Mouse (Mus musculus) liver, embryonic 16.5 days (tissue): ENCODE data around the gene Susd2. TPM values are rescaled to one million over a fixed set of nuclear protein-coding genes. Genes with fewer than 3 reads are reported as not detected.

Experiments
- ATAC-seq: fragments of 200-750 bp; cut with Nextera tagmentation; 2 replicates; pipeline ENCODE4 v1.8.0; 2017; ENCODE audit warnings: low read depth, mild to moderate bottlenecking, moderate number of reproducible peaks, moderate library complexity
- H3K27ac ChIP-seq: fragments of 300-500 bp; sonication (generic); 2 replicates; pipeline ENCODE4 v1.5.1; 2014; ENCODE audit warnings: mild to moderate bottlenecking, low read length
- H3K27me3 ChIP-seq: fragments of 300-500 bp; sonication (generic); 2 replicates; pipeline ENCODE4 v1.6.1; 2014; ENCODE audit warnings: low read depth, low read length, mixed read lengths; ENCODE audit not compliant: control insufficient read depth, insufficient read depth
- H3K36me3 ChIP-seq: fragments of 300-500 bp; sonication (generic); 2 replicates; pipeline ENCODE4 v1.6.1; 2014; ENCODE audit warnings: mild to moderate bottlenecking; ENCODE audit not compliant: control insufficient read depth, insufficient read depth
- H3K4me1 ChIP-seq: fragments of 300-500 bp; sonication (generic); 2 replicates; pipeline ENCODE4 v1.6.1; 2014; ENCODE audit warnings: low read depth, low read length, mixed read lengths; ENCODE audit not compliant: control insufficient read depth
- H3K4me2 ChIP-seq: fragments of 300-500 bp; sonication (generic); 2 replicates; pipeline ENCODE4 v1.6.1; 2014; ENCODE audit warnings: low read depth, low read length, mixed read lengths
- H3K4me3 ChIP-seq: fragments of 300-500 bp; sonication (generic); 2 replicates; pipeline ENCODE4 v1.5.1; 2014; ENCODE audit warnings: low read depth, mild to moderate bottlenecking, low read length
- H3K9ac ChIP-seq: fragments of 300-500 bp; sonication (generic); 2 replicates; pipeline ENCODE4 v1.6.1; 2014; ENCODE audit warnings: low read depth, low read length
- H3K9me3 ChIP-seq: fragments of 300-500 bp; sonication (generic); replicated peaks from 2 replicates; pipeline ENCODE4 v1.6.1; 2016; ENCODE audit warnings: low read length; ENCODE audit not compliant: control insufficient read depth
- WGBS: fragments of 180-500 bp; shearing (Covaris S2); extraction: QIAGEN DNeasy Blood & Tissue Kit; methylation state at CpG from one replicate; pipeline ENCODE4 v1.1.7; 2014; ENCODE audit not compliant: insufficient replicate concordance; 5-methylcytosine and 5-hydroxymethylcytosine counted together
- polyA plus RNA-seq: library from polyadenylated mRNA; unstranded; fragments of >200 nt; fragmentation: Nextera tagmentation; extraction: Ambion mirVana; gene quantifications from 2 replicates; pipeline ENCODE4 v1.2.1, GENCODE M21; 2015

Gene Susd2
- polyA plus RNA-seq, 1 experiment from 2014 or later = 2.3 TPM

- H3K27me3 ChIP-seq = no peaks in the 10 kb centered on the region
Measured at GRCm38 (mm10) chr10:75649001-75649400, 5.2 kb upstream of the Susd2 start.

GRCm38 (mm10) chr10:75648091-75648490 lies 4.3 kb upstream of the Susd2 start:
- Histone ChIP-seq H3K4me1 (peaks cover 14% of the 10 kb centered on the region), H3K4me2 (no peak overlapping the region), H3K4me3 (no peak overlapping the region), H3K27ac (no peak overlapping the region), H3K9ac (no peak overlapping the region), H3K9me3 (no peaks in the 10 kb centered on the region), H3K27me3 (no peaks in the 10 kb centered on the region), H3K36me3 (peaks cover 27% of the 10 kb centered on the region)
- ATAC-seq = no peak
- WGBS = 76% methylated on average over 6 of the region's 6 CpGs

More at GRCm38 (mm10) chr10:75649001-75649400, 5.2 kb upstream of the Susd2 start:
- H3K9me3 ChIP-seq = no peaks in the 10 kb centered on the region
- whole genome bisulfite sequencing = 84% methylated on average over 7 of the region's 7 CpGs
- H3K4me2 ChIP-seq = no peak overlapping the region
- peaks cover 31% of the 10 kb centered on the region for H3K36me3 ChIP-seq
- no peak overlapping the region for H3K4me3 ChIP-seq
- no peak overlapping the region for H3K27ac ChIP-seq
- peaks cover 5% of the 10 kb centered on the region for H3K4me1 ChIP-seq
- H3K9ac ChIP-seq = no peak overlapping the region
- no peak for ATAC-seq

- Histone ChIP-seq H3K36me3 (peaks cover 20% of the 10 kb centered on the region), H3K9me3 (no peaks in the 10 kb centered on the region), H3K27ac (no peak overlapping the region), H3K9ac (no peak overlapping the region), H3K4me1 (peaks cover 20% of the 10 kb centered on the region), H3K27me3 (no peaks in the 10 kb centered on the region), H3K4me2 (no peak overlapping the region), H3K4me3 (no peak overlapping the region)
- ATAC-seq = no peak
- WGBS = 78% methylated on average over 3 of the region's 3 CpGs
Measured at GRCm38 (mm10) chr10:75647362-75647761, 3.6 kb upstream of the Susd2 start.

GRCm38 (mm10) chr10:75646406-75646805 lies 2.6 kb upstream of the Susd2 start:
- no peaks in the 10 kb centered on the region for H3K27me3 ChIP-seq
- 79% methylated on average over 6 of the region's 6 CpGs for WGBS
- H3K4me3 ChIP-seq = no peak overlapping the region
- ATAC-seq = no peak
- H3K9me3 ChIP-seq = no peaks in the 10 kb centered on the region
- no peak overlapping the region for H3K27ac ChIP-seq
- H3K4me2 ChIP-seq = no peak overlapping the region
- H3K4me1 ChIP-seq = peaks cover 20% of the 10 kb centered on the region
- peaks cover 10% of the 10 kb centered on the region for H3K36me3 ChIP-seq
- H3K9ac ChIP-seq = no peak overlapping the region

- H3K4me1 ChIP-seq = peaks cover 20% of the 10 kb centered on the region
- H3K36me3 ChIP-seq = peaks cover 9% of the 10 kb centered on the region
- H3K4me2 ChIP-seq = no peak overlapping the region
- ATAC-seq = no peak
- no peak overlapping the region for H3K9ac ChIP-seq
- no peaks in the 10 kb centered on the region for H3K27me3 ChIP-seq
- no peak overlapping the region for H3K4me3 ChIP-seq
- no peak overlapping the region for H3K27ac ChIP-seq
- no peaks in the 10 kb centered on the region for H3K9me3 ChIP-seq
- WGBS = 83% methylated on average over 8 of the region's 8 CpGs
Measured at GRCm38 (mm10) chr10:75645616-75646015, 1.8 kb upstream of the Susd2 start.

- H3K36me3 ChIP-seq = peaks cover 7% of the 10 kb centered on the region
- no peak for ATAC-seq
- no peaks in the 10 kb centered on the region for H3K9me3 ChIP-seq
- H3K4me2 ChIP-seq = no peak overlapping the region
- no peak overlapping the region for H3K27ac ChIP-seq
- WGBS = 69% methylated on average over 2 of the region's 2 CpGs
- no peak overlapping the region for H3K4me3 ChIP-seq
- no peak overlapping the region for H3K9ac ChIP-seq
- H3K27me3 ChIP-seq = no peaks in the 10 kb centered on the region
- H3K4me1 ChIP-seq = peaks cover 20% of the 10 kb centered on the region
Measured at GRCm38 (mm10) chr10:75642891-75643290, 917 bp downstream of the Susd2 start.

- peaks cover 20% of the 10 kb centered on the region for H3K4me1 ChIP-seq
- H3K27me3 ChIP-seq = no peaks in the 10 kb centered on the region
- peaks cover 3% of the 10 kb centered on the region; the same call in 1 of the 2 replicates for H3K36me3 ChIP-seq
- 63% methylated on average over 9 of the region's 9 CpGs for WGBS
- no peak for ATAC-seq
- H3K4me2 ChIP-seq = no peak overlapping the region
- H3K27ac ChIP-seq = no peak overlapping the region
- H3K9ac ChIP-seq = no peak overlapping the region
- H3K9me3 ChIP-seq = no peaks in the 10 kb centered on the region
- H3K4me3 ChIP-seq = no peak overlapping the region
Measured at GRCm38 (mm10) chr10:75642436-75642835, 1.4 kb downstream of the Susd2 start.

- Histone ChIP-seq H3K9ac (no peak overlapping the region), H3K36me3 (peaks cover 3% of the 10 kb centered on the region; the same call in 1 of the 2 replicates), H3K4me1 (peaks cover 20% of the 10 kb centered on the region), H3K27ac (no peak overlapping the region), H3K9me3 (no peaks in the 10 kb centered on the region), H3K4me3 (no peak overlapping the region), H3K4me2 (no peak overlapping the region), H3K27me3 (no peaks in the 10 kb centered on the region)
- 62% methylated on average over 7 of the region's 7 CpGs for WGBS
- no peak for ATAC-seq
Measured at GRCm38 (mm10) chr10:75641721-75642222, 2.0 kb downstream of the Susd2 start.

GRCm38 (mm10) chr10:75637711-75638110 lies 6.1 kb downstream of the Susd2 start:
- H3K9ac ChIP-seq = no peak overlapping the region
- no peak for ATAC-seq
- peaks cover 1% of the 10 kb centered on the region; the same call in 1 of the 2 replicates for H3K4me1 ChIP-seq
- H3K9me3 ChIP-seq = no peaks in the 10 kb centered on the region
- no peaks in the 10 kb centered on the region for H3K36me3 ChIP-seq
- no peak overlapping the region for H3K27ac ChIP-seq
- H3K4me2 ChIP-seq = no peak overlapping the region
- whole genome bisulfite sequencing = 75% methylated on average over 11 of the region's 11 CpGs
- no peak overlapping the region for H3K4me3 ChIP-seq
- H3K27me3 ChIP-seq = 0 out of 2 replicates have a peak, but pooled peaks cover 2% of the 10 kb centered on the region
